Mouse (Mus musculus): ENCODE measurements around the gene Pax5. TPM values are rescaled to one million over a fixed set of nuclear protein-coding genes. Genes with fewer than 3 reads are reported as not detected.
A peak's percentile ranks its signal among the peaks of the same experiment; 100 is the strongest.
"Not testable (repeated sequence)": the region's sequence is repeated elsewhere in the genome, so short reads cannot be mapped to it uniquely, and the experiment has no call there.

Gene Pax5
- polyA plus RNA-seq (2012; rRNA removed) = 0.10 and 3.4 TPM in 2 replicates

DNA sequence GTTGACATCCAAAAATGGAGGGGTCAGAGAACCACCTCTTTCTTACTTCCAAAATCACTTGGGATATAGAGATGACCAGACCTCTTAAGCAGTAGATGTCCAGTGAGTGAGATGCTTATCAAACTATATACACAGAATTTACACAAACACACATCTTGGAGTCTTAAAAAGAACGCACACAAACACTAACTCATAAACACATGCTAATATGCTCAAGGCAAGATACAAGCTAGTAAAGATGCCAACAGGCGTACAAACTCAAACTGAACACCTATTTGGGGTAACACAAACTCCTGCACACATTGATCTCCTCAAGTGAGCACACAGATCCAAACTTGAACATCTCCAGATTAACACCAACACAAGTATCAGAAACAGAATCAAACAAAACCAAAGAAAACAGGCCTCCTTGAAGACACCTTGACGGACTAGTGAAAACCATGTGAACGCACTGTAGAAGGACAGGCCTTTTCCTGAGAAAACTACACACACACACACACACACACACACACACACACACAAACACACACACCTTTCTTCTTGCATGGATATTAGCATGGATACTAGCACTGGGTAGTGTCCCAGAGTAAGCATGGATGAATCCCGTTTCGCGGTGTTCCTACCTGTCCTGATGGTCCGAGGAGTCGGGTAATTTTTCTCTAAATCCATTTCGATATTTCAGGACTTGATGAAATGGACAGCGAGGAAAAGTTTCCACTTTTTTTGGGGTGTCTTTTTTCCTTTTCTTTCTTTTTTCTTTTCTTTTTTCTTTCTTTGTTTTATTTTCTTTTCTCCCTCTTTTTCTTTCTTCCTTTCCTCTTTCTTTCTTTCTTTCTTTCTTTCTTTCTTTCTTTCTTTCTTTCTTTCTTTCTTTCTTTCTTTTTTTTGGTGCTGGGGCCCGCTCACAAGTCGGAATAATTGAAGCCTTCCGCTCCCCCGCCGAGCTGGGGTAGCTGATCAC, at the start of gene Pax5:
Gene Pax5 (minus strand): TSS at position 748 of the 961 bp plus-strand sequence.
- H3K4me1 ChIP-seq (ENCODE audit: control insufficient read depth, insufficient read depth, low read length) = no peaks in the 10 kb centered on the region
- H3K27ac ChIP-seq (ENCODE audit: insufficient read depth, low read depth, low read length) = no peak within 1 kb of the TSS
- no peak for TF ChIP-seq CTCF (conservative IDR thresholded peaks at IDR 0.05; ENCODE audit: insufficient read depth, insufficient read length, low read depth, low read length)
- no peak for TF ChIP-seq POLR2A (IDR thresholded peaks at IDR 0.05; ENCODE audit: low read depth, low read length)
- peaks cover 18% of the 10 kb centered on the region for H3K27me3 ChIP-seq (replicated peaks; ENCODE audit: control insufficient read depth, insufficient read depth, low read length)
- H3K4me3 ChIP-seq (ENCODE audit: insufficient read depth, low read depth, low read length) = no peak within 1 kb of the TSS
- WGBS = 35% methylated on average over 16 of the region's 16 CpGs
- DNase-seq = no peak
- no peaks in the 10 kb centered on the region for H3K36me3 ChIP-seq (ENCODE audit: control insufficient read depth, insufficient read depth, low read length)

DNA sequence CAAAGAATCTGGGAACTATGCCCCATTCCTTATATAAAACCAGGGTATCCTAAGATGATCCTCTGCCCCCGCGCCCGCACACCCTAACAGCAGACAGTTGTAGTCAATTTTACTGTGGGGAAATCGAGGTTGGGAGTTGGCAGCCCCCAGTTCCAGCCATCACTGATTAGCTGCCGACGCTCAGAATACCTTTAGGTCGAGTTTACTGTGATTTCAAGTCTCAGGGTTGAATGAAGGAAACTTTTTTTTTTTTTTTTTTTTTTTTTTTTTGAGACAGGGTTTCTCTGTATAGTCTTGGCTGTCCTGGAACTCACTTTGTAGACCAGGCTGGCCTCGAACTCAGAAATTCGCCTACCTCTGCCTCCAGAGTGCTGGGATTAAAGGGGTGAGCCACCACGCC, 46.8 kb upstream of the Pax5 start:
- Histone ChIP-seq H3K27ac (ENCODE audit: insufficient read depth, low read depth, low read length) (peak overlapping the region; percentile 83; the same call in 1 of the 2 replicates), H3K4me3 (ENCODE audit: insufficient read depth, low read depth, low read length) (peak overlapping the region; percentile 81)
- H3K36me3 ChIP-seq (ENCODE audit: control insufficient read depth, insufficient read depth, low read length); DNase-seq; H3K27me3 ChIP-seq (replicated peaks; ENCODE audit: control insufficient read depth, insufficient read depth, low read length); H3K4me1 ChIP-seq (ENCODE audit: control insufficient read depth, insufficient read depth, low read length): not testable (repeated sequence)
- WGBS = 7% methylated on average over 10 of the region's 10 CpGs

DNA sequence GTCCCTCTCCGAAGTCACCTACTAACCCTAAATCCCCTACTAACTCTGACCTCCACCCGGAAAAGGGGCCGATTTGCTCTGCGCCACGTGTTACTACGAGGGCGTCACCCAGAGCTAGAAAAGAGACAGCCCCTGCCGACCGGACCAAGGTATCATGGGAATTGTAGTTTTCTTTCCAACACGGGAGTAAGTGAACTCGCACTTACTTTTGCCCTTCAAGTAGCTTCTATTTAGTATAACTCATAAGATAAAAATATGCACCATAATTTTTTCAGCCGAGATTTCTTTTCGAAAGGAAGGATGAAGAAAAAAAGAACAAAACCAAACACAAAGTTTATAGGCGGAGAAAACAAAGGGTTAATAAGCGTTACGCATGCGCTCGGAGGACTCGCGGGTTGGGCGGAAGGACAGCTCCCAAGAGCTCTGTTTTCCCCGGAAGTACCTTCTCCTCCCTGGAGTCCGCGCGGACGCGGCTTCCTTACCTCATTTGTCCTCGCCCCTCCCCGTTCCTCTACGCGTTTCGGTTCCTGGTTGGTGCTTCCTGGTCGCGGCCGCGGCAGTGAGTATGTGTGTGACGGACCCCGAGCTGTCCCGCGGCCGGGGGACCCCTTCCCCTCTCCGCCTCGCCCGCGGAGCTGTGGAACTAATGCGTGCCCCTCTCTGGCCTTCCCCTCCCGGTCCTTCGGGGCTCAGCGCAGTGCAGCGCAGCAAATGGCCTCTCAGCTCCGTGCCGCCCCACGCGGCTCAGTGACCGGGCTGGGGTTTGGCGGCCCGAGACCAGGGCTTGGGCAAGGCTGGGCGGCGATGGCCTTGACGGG, 46.1 kb upstream of the Pax5 start:
- DNase-seq = peak; percentile 97
- H3K4me1 ChIP-seq (ENCODE audit: control insufficient read depth, insufficient read depth, low read length) = peaks cover 3% of the 10 kb centered on the region; the same call in 1 of the 2 replicates
- peak overlapping the region; percentile 81 for H3K4me3 ChIP-seq (ENCODE audit: insufficient read depth, low read depth, low read length)
- H3K36me3 ChIP-seq (ENCODE audit: control insufficient read depth, insufficient read depth, low read length) = no peaks in the 10 kb centered on the region
- H3K27ac ChIP-seq (ENCODE audit: insufficient read depth, low read depth, low read length) = peak overlapping the region; percentile 83
- H3K27me3 ChIP-seq (replicated peaks; ENCODE audit: control insufficient read depth, insufficient read depth, low read length) = no peaks in the 10 kb centered on the region
- peak; percentile 67 for TF ChIP-seq POLR2A (IDR thresholded peaks at IDR 0.05; ENCODE audit: low read depth, low read length)
- TF ChIP-seq CTCF (conservative IDR thresholded peaks at IDR 0.05; ENCODE audit: insufficient read depth, insufficient read length, low read depth, low read length) = no peak
- under 1% methylated on average over 60 of the region's 60 CpGs for WGBS

DNA sequence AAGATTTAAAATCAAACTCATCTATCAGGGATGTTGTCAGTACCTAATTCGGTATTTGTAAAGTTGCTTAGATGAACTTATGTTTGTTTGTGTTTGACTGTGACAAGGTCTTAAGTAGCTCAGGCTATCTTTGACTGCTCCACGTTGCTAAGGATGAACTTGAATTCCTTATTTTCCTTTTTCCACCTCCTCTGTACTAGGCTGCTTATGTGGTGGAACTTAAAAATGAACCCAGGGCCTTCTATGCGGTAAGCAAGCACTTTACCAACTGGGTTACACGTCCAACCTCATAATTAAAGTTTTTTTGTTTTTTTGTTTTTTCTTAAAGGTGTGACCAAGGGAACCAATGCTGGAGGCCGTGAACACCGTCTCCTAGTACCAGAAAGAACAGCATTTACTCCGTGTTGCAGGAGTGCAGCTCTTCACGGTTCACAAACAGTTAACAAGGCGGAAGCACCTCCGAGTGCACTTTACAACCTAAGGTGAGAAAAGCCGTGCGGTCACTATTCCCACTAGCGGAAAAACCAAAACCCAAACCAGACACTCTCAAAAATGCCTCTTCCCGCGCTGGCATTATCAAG, 45.4 kb upstream of the Pax5 start, which contains the start of gene Zcchc7:
Gene Zcchc7 (plus strand): TSS at position 325 of the 581 bp plus-strand sequence.
- DNase-seq = no peak
- Histone ChIP-seq H3K27ac (ENCODE audit: insufficient read depth, low read depth, low read length) (peak within 1 kb of the TSS; percentile 83), H3K27me3 (replicated peaks; ENCODE audit: control insufficient read depth, insufficient read depth, low read length) (no peaks in the 10 kb centered on the region), H3K4me3 (ENCODE audit: insufficient read depth, low read depth, low read length) (peak within 1 kb of the TSS; percentile 81), H3K4me1 (ENCODE audit: control insufficient read depth, insufficient read depth, low read length) (peaks cover 3% of the 10 kb centered on the region; the same call in 1 of the 2 replicates), H3K36me3 (ENCODE audit: control insufficient read depth, insufficient read depth, low read length) (no peaks in the 10 kb centered on the region)
- no peak for TF ChIP-seq CTCF (conservative IDR thresholded peaks at IDR 0.05; ENCODE audit: insufficient read depth, insufficient read length, low read depth, low read length)
- TF ChIP-seq POLR2A (IDR thresholded peaks at IDR 0.05; ENCODE audit: low read depth, low read length) = no peak
- 5% methylated on average over 15 of the region's 15 CpGs for WGBS

DNA sequence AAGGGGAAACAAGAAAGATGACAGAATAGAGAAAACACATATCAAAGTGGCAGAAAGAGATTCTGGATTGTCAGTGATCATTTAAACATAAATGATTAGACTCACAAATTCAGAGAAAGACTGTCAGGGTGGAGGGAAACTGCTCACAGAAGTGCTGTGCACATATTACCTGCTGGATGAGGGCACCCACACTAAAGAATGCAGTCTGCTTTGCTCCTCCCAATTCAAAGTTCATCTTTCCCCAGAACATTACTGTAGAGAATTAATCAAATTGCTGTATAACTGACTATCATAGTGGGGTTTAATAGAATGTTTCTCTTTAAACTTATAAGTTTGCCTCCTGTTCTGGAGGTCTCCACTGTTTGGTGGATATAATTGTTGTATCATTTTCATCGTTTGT, 30.2 kb upstream of the Pax5 start:
- no peaks in the 10 kb centered on the region for H3K4me1 ChIP-seq (ENCODE audit: control insufficient read depth, insufficient read depth, low read length)
- TF ChIP-seq CTCF (conservative IDR thresholded peaks at IDR 0.05; ENCODE audit: insufficient read depth, insufficient read length, low read depth, low read length) (no peak), POLR2A (IDR thresholded peaks at IDR 0.05; ENCODE audit: low read depth, low read length) (no peak)
- peak; percentile 69 for DNase-seq
- H3K36me3 ChIP-seq (ENCODE audit: control insufficient read depth, insufficient read depth, low read length) = no peaks in the 10 kb centered on the region
- WGBS = 74% methylated on average over 1 of the region's 1 CpGs
- H3K4me3 ChIP-seq (ENCODE audit: insufficient read depth, low read depth, low read length) = no peak overlapping the region
- H3K27ac ChIP-seq (ENCODE audit: insufficient read depth, low read depth, low read length) = no peak overlapping the region
- H3K27me3 ChIP-seq (replicated peaks; ENCODE audit: control insufficient read depth, insufficient read depth, low read length) = no peaks in the 10 kb centered on the region; the same call in 1 of the 2 replicates

DNA sequence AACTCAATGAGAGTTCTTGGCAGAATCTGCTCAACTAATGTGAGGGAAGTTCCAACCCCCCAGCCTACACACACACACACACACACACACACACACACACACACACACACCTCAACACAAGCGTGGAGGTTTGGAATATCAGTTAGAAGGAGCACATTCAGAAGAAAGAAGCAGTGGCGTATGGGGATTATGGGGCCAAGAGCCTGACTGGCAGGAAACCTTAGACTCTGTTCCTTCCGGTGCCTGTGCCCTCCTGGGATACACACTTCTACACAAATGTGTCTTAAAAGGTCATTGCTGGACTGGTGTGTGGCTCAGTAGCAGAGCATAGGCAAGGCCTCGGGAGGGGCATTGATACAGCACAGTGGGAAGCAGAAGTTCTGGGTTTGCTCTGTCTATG, 10.9 kb upstream of the Pax5 start:
- Histone ChIP-seq H3K27me3 (replicated peaks; ENCODE audit: control insufficient read depth, insufficient read depth, low read length) (no peaks in the 10 kb centered on the region), H3K4me1 (ENCODE audit: control insufficient read depth, insufficient read depth, low read length) (no peaks in the 10 kb centered on the region), H3K4me3 (ENCODE audit: insufficient read depth, low read depth, low read length) (no peak overlapping the region), H3K27ac (ENCODE audit: insufficient read depth, low read depth, low read length) (no peak overlapping the region), H3K36me3 (ENCODE audit: control insufficient read depth, insufficient read depth, low read length) (no peaks in the 10 kb centered on the region)
- TF ChIP-seq CTCF (conservative IDR thresholded peaks at IDR 0.05; ENCODE audit: insufficient read depth, insufficient read length, low read depth, low read length) (no peak), POLR2A (IDR thresholded peaks at IDR 0.05; ENCODE audit: low read depth, low read length) (no peak)
- no peak for DNase-seq
- 80% methylated on average over 4 of the region's 4 CpGs for WGBS
